Mouse (Mus musculus) CD4-positive, CD25-positive, alpha-beta regulatory T cell, adult 2 months (primary cell): ENCODE data around the gene Plekhh1.

ENCODE experiments used
- DNase-seq: peaks from one replicate; pipeline ENCODE4 v3.0.0-alpha.2; 2012; ENCODE audit warnings: low read depth, low spot score

The Plekhh1 gene

GRCm38 (mm10) chr12:79070736-79071333, 41.9 kb downstream of the Plekhh1 start:
- DNase-seq, result no peak

GRCm38 (mm10) chr12:79072576-79072975, 43.6 kb downstream of the Plekhh1 start:
- DNase-seq, result no peak

- no peak for DNase-seq
These were observed 44.4 kb downstream of the Plekhh1 start for GRCm38 (mm10) chr12:79073362-79073761.

- peak; percentile 94 for DNase-seq
These were observed 60.3 kb downstream of the Plekhh1 start, which contains the start of gene Pigh for GRCm38 (mm10) chr12:79089182-79089812. Gene Pigh (minus strand): TSS chr12:79089651.

- DNase-seq, result peak; percentile 82
These were observed 63.6 kb downstream of the Plekhh1 start for GRCm38 (mm10) chr12:79092569-79092968.

GRCm38 (mm10) chr12:79097106-79097752, 68.3 kb downstream of the Plekhh1 start:
- DNase-seq, result peak; percentile 74

- no peak for DNase-seq
These were observed 74.8 kb downstream of the Plekhh1 start for GRCm38 (mm10) chr12:79103773-79104172.

- DNase-seq, result peak; percentile 28
These were observed 75.6 kb downstream of the Plekhh1 start for GRCm38 (mm10) chr12:79104544-79104943.

- no peak for DNase-seq
These were observed 76.3 kb downstream of the Plekhh1 start for GRCm38 (mm10) chr12:79105312-79105711.

- no peak for DNase-seq
These were observed 90.0 kb downstream of the Plekhh1 start for GRCm38 (mm10) chr12:79118991-79119390.

- peak; percentile 25 for DNase-seq
These were observed 93.9 kb downstream of the Plekhh1 start for GRCm38 (mm10) chr12:79122820-79123219.

- peak; percentile 87 for DNase-seq
These were observed 101.6 kb downstream of the Plekhh1 start, which contains the start of gene Arg2 for GRCm38 (mm10) chr12:79130299-79131177. Gene Arg2 (plus strand): TSS chr12:79130777.
